15 mouse cellular contexts compared by ENCODE assay signal in genomic region chr19:54693094-54693493, GRCm38 (mm10).
"Had no signal": no experiment of that assay in that cellular context is flagged by ENCODE, and none has a peak within 500 bp of the region (broad histone marks: within the 10 kb centered on the region; RNA-seq: fewer than 3 reads in every experiment).

No protein-coding gene starts in this region.

- H3K36me3 ChIP-seq: midbrain, embryonic 10.5 days; midbrain, embryonic 12.5 days; neural tube, embryonic 12.5 days; stomach, embryonic 15.5 days had no signal

- H3K9ac ChIP-seq: liver, postnatal 0 days; lung, embryonic 14.5 days; midbrain, embryonic 12.5 days; neural tube, embryonic 12.5 days; stomach, embryonic 15.5 days had no signal

- ATAC-seq: liver, postnatal 0 days; midbrain, embryonic 16.5 days had no signal

- H3K27me3 ChIP-seq: midbrain, embryonic 12.5 days; neural tube, embryonic 12.5 days; stomach, embryonic 15.5 days had no signal

- H3K4me1 ChIP-seq: midbrain, embryonic 10.5 days; midbrain, embryonic 12.5 days; neural tube, embryonic 12.5 days; stomach, embryonic 15.5 days had no signal

- H3K4me2 ChIP-seq: lung, embryonic 14.5 days; midbrain, embryonic 12.5 days; neural tube, embryonic 12.5 days; stomach, embryonic 15.5 days had no signal

- H3K4me3 ChIP-seq: midbrain, embryonic 10.5 days; midbrain, embryonic 12.5 days; neural tube, embryonic 12.5 days; stomach, embryonic 15.5 days had no signal

- DNase-seq: liver, postnatal 0 days; lung, embryonic 14.5 days; lung, postnatal 10 days; lung, postnatal 4 days; midbrain, embryonic 14.5 days; right cerebral cortex, postnatal 14 days; thymus, adult 2 months; thymus, postnatal 25 days; thymus, postnatal 4 days had no signal

- H3K27ac ChIP-seq: midbrain, embryonic 10.5 days; midbrain, embryonic 12.5 days; neural tube, embryonic 12.5 days; stomach, embryonic 15.5 days; stomach, postnatal 0 days had no signal

- H3K9me3 ChIP-seq: midbrain, embryonic 10.5 days; midbrain, embryonic 12.5 days; neural tube, embryonic 12.5 days; stomach, embryonic 15.5 days had no signal
